Mouse (Mus musculus): ENCODE results near the gene Socs2.

DNA sequence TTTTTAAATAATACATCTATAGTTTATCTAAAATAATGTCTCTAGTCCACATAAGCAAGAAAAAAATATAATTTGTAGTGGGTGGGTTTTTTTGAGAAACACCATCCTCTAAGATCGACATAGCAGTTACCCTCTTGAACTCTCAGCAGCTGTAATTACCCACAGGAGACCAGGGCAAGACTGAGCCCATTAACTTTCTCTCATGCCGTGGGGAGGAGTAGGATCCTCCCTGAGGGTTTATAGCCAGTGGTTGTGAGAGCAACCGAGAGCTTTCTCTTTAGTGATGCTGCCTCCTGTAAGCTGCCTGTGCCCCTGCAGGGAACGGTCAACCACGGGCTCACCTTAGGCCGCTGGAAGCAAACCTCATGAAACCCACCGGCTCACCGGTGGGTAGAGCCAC, 24.9 kb downstream of the Socs2 start:
- TF ChIP-seq RCOR1 (IDR thresholded peaks at IDR 0.05; ENCODE audit: low read depth, low read length) (no peak), MAX (IDR thresholded peaks at IDR 0.05; ENCODE audit: low read length) (no peak), USF1 (IDR thresholded peaks at IDR 0.05; ENCODE audit: low read depth, low read length) (no peak), EP300 (IDR thresholded peaks at IDR 0.05; ENCODE audit: low read depth in 1 of 2, low read length in 2 of 2) (no peak), MYC (IDR thresholded peaks at IDR 0.05; ENCODE audit: low read depth, low read length) (no peak), RAD21 (IDR thresholded peaks at IDR 0.05; ENCODE audit: low read depth, low read length) (no peak), CTCF (IDR thresholded peaks at IDR 0.05 in 2 of 3, conservative IDR thresholded peaks at IDR 0.05 in 1 of 3; ENCODE audit: control insufficient read depth in 1 of 3, insufficient read depth in 1 of 3, low read depth in 2 of 3, low read length in 3 of 3, poor library complexity in 1 of 3, severe bottlenecking in 1 of 3) (no peak), POLR2A (IDR thresholded peaks at IDR 0.05; ENCODE audit: control insufficient read depth in 1 of 2, insufficient read depth in 1 of 2, low read depth in 1 of 2, low read length in 2 of 2, poor library complexity in 1 of 2) (no peak), ZMIZ1 (IDR thresholded peaks at IDR 0.05; ENCODE audit: low read depth, low read length) (no peak), HCFC1 (IDR thresholded peaks at IDR 0.05; ENCODE audit: low read depth, low read length) (no peak), MEF2A (IDR thresholded peaks at IDR 0.05; ENCODE audit: extremely low read depth, insufficient replicate concordance, low read depth, low read length, poor library complexity, severe bottlenecking) (no peak)

Measured in MEL (cell line).